Comparison of ENCODE assay signal across 12 mouse cellular contexts in genomic region chr5:134459096-134459495, GRCm38 (mm10).
"Had no signal": no experiment of that assay in that cellular context is flagged by ENCODE, and none has a peak within 500 bp of the region (broad histone marks: within the 10 kb centered on the region; RNA-seq: fewer than 3 reads in every experiment).

No protein-coding gene starts in this region.

- H3K27me3 ChIP-seq: liver, embryonic 13.5 days; midbrain, embryonic 13.5 days had no signal

- H3K27ac ChIP-seq: left cerebral cortex, adult 2 months; liver, embryonic 13.5 days; macrophage; midbrain, embryonic 13.5 days had no signal

- H3K4me3 ChIP-seq: left cerebral cortex, adult 2 months; liver, embryonic 13.5 days; midbrain, embryonic 13.5 days had no signal

- H3K4me2 ChIP-seq: liver, embryonic 13.5 days; midbrain, embryonic 13.5 days had no signal

- DNase-seq: kidney, adult 2 months; kidney, postnatal 14 days; kidney, postnatal 4 days; layer of hippocampus, adult 9-11 months; layer of hippocampus, postnatal 36 days; liver, embryonic 13.5 days; lung, adult 2 months; thymus, adult 2 months; thymus, postnatal 25 days had no signal

- H3K9ac ChIP-seq: liver, embryonic 13.5 days; midbrain, embryonic 13.5 days had no signal

- ATAC-seq: midbrain, embryonic 13.5 days had no signal

- H3K36me3 ChIP-seq: liver, embryonic 13.5 days; midbrain, embryonic 13.5 days had no signal

- H3K9me3 ChIP-seq: liver, embryonic 13.5 days; midbrain, embryonic 13.5 days had no signal
